Mouse (Mus musculus): ENCODE data around the gene Ccdc173. TPM values are rescaled to one million over a fixed set of nuclear protein-coding genes. Genes with fewer than 3 reads are reported as not detected.

The Ccdc173 gene
- polyA plus RNA-seq (2015; fragmentation: Nextera tagmentation; extraction: Ambion mirVana), result 4.2 and 4.8 TPM in 2 replicates

GRCm38 (mm10) chr2:69789429-69790069 lies at the start of gene Ccdc173, which contains the start of gene Phospho2:
Ccdc173 (minus strand) TSS chr2:69789575.
Phospho2 (plus strand) TSS chr2:69789623.
- H3K4me2 ChIP-seq (replicated peaks), result peak within 1 kb of the TSS; percentile 89
- peak within 1 kb of the TSS; percentile 73 for H3K4me3 ChIP-seq (replicated peaks)
- no peaks in the 10 kb centered on the region for H3K9me3 ChIP-seq
- no peaks in the 10 kb centered on the region for H3K27me3 ChIP-seq
- peak within 1 kb of the TSS; percentile 94 for H3K27ac ChIP-seq
- WGBS, result 2% methylated on average over 48 of the region's 48 CpGs
- H3K36me3 ChIP-seq, result peaks cover 35% of the 10 kb centered on the region
- H3K4me1 ChIP-seq (replicated peaks), result peaks cover 20% of the 10 kb centered on the region
- H3K9ac ChIP-seq (replicated peaks), result peak within 1 kb of the TSS; percentile 78
- ATAC-seq, result peak; percentile 96

- H3K9ac ChIP-seq (replicated peaks), result no peak overlapping the region
- peaks cover 6% of the 10 kb centered on the region; the same call in 1 of the 2 replicates for H3K4me1 ChIP-seq (replicated peaks)
- no peak for ATAC-seq
- H3K27ac ChIP-seq, result no peak overlapping the region
- no peaks in the 10 kb centered on the region for H3K27me3 ChIP-seq
- H3K4me3 ChIP-seq (replicated peaks), result no peak overlapping the region
- peaks cover 32% of the 10 kb centered on the region for H3K36me3 ChIP-seq
- H3K9me3 ChIP-seq, result no peaks in the 10 kb centered on the region
- H3K4me2 ChIP-seq (replicated peaks), result no peak overlapping the region
Measured at GRCm38 (mm10) chr2:69838707-69839106, 49.3 kb upstream of the Ccdc173 start.

- ATAC-seq, result 0 out of 2 replicates have a peak, but pooled peaks have one; percentile 24
- Histone ChIP-seq H3K36me3 (peaks cover 39% of the 10 kb centered on the region), H3K27ac (no peak overlapping the region), H3K4me3 (replicated peaks) (no peak overlapping the region), H3K9ac (replicated peaks) (no peak overlapping the region), H3K27me3 (no peaks in the 10 kb centered on the region), H3K9me3 (no peaks in the 10 kb centered on the region), H3K4me1 (replicated peaks) (peaks cover 6% of the 10 kb centered on the region; the same call in 1 of the 2 replicates), H3K4me2 (replicated peaks) (no peak overlapping the region)
- WGBS, result 30% methylated on average over 3 of the region's 3 CpGs
Measured at GRCm38 (mm10) chr2:69837996-69838395, 48.6 kb upstream of the Ccdc173 start.

- 63% methylated on average over 7 of the region's 7 CpGs for WGBS
- H3K27ac ChIP-seq, result no peak overlapping the region
- peak; percentile 60; the same call in 1 of the 2 replicates for ATAC-seq
- no peaks in the 10 kb centered on the region for H3K9me3 ChIP-seq
- H3K4me2 ChIP-seq (replicated peaks), result no peak overlapping the region
- peaks cover 45% of the 10 kb centered on the region for H3K36me3 ChIP-seq
- no peaks in the 10 kb centered on the region for H3K27me3 ChIP-seq
- no peak overlapping the region for H3K9ac ChIP-seq (replicated peaks)
- H3K4me1 ChIP-seq (replicated peaks), result peaks cover 6% of the 10 kb centered on the region; the same call in 1 of the 2 replicates
- no peak overlapping the region for H3K4me3 ChIP-seq (replicated peaks)
Measured at GRCm38 (mm10) chr2:69837244-69837967, 48.0 kb upstream of the Ccdc173 start.

- Histone ChIP-seq H3K9me3 (no peaks in the 10 kb centered on the region), H3K4me1 (replicated peaks) (peaks cover 20% of the 10 kb centered on the region), H3K27me3 (no peaks in the 10 kb centered on the region), H3K4me2 (replicated peaks) (no peak overlapping the region), H3K36me3 (peaks cover 60% of the 10 kb centered on the region), H3K27ac (no peak overlapping the region), H3K4me3 (replicated peaks) (no peak overlapping the region), H3K9ac (replicated peaks) (no peak overlapping the region)
- 86% methylated on average over 8 of the region's 8 CpGs for WGBS
- ATAC-seq, result no peak
Measured at GRCm38 (mm10) chr2:69830116-69830515, 40.7 kb upstream of the Ccdc173 start.

- H3K36me3 ChIP-seq, result peaks cover 56% of the 10 kb centered on the region
- no peak overlapping the region for H3K4me2 ChIP-seq (replicated peaks)
- no peaks in the 10 kb centered on the region for H3K27me3 ChIP-seq
- no peak overlapping the region for H3K27ac ChIP-seq
- whole genome bisulfite sequencing, result 96% methylated on average over 2 of the region's 2 CpGs
- H3K4me1 ChIP-seq (replicated peaks), result peaks cover 24% of the 10 kb centered on the region
- no peak overlapping the region for H3K4me3 ChIP-seq (replicated peaks)
- ATAC-seq, result no peak
- no peaks in the 10 kb centered on the region for H3K9me3 ChIP-seq
- no peak overlapping the region for H3K9ac ChIP-seq (replicated peaks)
Measured at GRCm38 (mm10) chr2:69829680-69830079, 40.3 kb upstream of the Ccdc173 start.

- H3K27ac ChIP-seq, result 0 out of 2 replicates have a peak overlapping the region, but pooled peaks have one; percentile 25
- H3K9me3 ChIP-seq, result no peaks in the 10 kb centered on the region
- no peak overlapping the region for H3K4me2 ChIP-seq (replicated peaks)
- H3K4me3 ChIP-seq (replicated peaks), result no peak overlapping the region
- H3K36me3 ChIP-seq, result peaks cover 42% of the 10 kb centered on the region
- H3K27me3 ChIP-seq, result no peaks in the 10 kb centered on the region
- peaks cover 36% of the 10 kb centered on the region for H3K4me1 ChIP-seq (replicated peaks)
- ATAC-seq, result no peak
- 0 out of 2 replicates have a peak overlapping the region, but pooled peaks have one; percentile 7 for H3K9ac ChIP-seq (replicated peaks)
- 38% methylated on average over 7 of the region's 7 CpGs for WGBS
Measured at GRCm38 (mm10) chr2:69828031-69828430, 38.7 kb upstream of the Ccdc173 start.

- no peaks in the 10 kb centered on the region for H3K27me3 ChIP-seq
- peak overlapping the region; percentile 53; the same call in 1 of the 2 replicates for H3K27ac ChIP-seq
- H3K4me3 ChIP-seq (replicated peaks), result peak overlapping the region; percentile 6; the same call in 1 of the 2 replicates
- peak overlapping the region; percentile 41; the same call in 1 of the 2 replicates for H3K9ac ChIP-seq (replicated peaks)
- peaks cover 32% of the 10 kb centered on the region for H3K36me3 ChIP-seq
- H3K9me3 ChIP-seq, result no peaks in the 10 kb centered on the region
- ATAC-seq, result no peak
- WGBS, result 46% methylated on average over 2 of the region's 2 CpGs
- peaks cover 46% of the 10 kb centered on the region for H3K4me1 ChIP-seq (replicated peaks)
- H3K4me2 ChIP-seq (replicated peaks), result peak overlapping the region; percentile 22; the same call in 1 of the 2 replicates
Measured at GRCm38 (mm10) chr2:69826380-69826779, 37.0 kb upstream of the Ccdc173 start.

- Histone ChIP-seq H3K27me3 (no peaks in the 10 kb centered on the region), H3K4me1 (replicated peaks) (peaks cover 46% of the 10 kb centered on the region), H3K9ac (replicated peaks) (peak overlapping the region; percentile 28; the same call in 1 of the 2 replicates), H3K4me2 (replicated peaks) (peak overlapping the region; percentile 17; the same call in 1 of the 2 replicates), H3K36me3 (peaks cover 27% of the 10 kb centered on the region), H3K9me3 (no peaks in the 10 kb centered on the region), H3K4me3 (replicated peaks) (peak overlapping the region; percentile 6; the same call in 1 of the 2 replicates), H3K27ac (peak overlapping the region; percentile 53; the same call in 1 of the 2 replicates)
- 57% methylated on average over 10 of the region's 10 CpGs for WGBS
- no peak for ATAC-seq
Measured at GRCm38 (mm10) chr2:69825898-69826297, 36.5 kb upstream of the Ccdc173 start.

GRCm38 (mm10) chr2:69823129-69823677 lies 33.8 kb upstream of the Ccdc173 start:
- ATAC-seq, result peak; percentile 74
- no peaks in the 10 kb centered on the region for H3K27me3 ChIP-seq

GRCm38 (mm10) chr2:69822361-69823128 lies 33.2 kb upstream of the Ccdc173 start:
- H3K27me3 ChIP-seq, result no peaks in the 10 kb centered on the region
- ATAC-seq, result peak; percentile 89
- peak overlapping the region; percentile 85 for H3K4me3 ChIP-seq (replicated peaks)
- H3K27ac ChIP-seq, result peak overlapping the region; percentile 96
- H3K9me3 ChIP-seq, result no peaks in the 10 kb centered on the region
- H3K36me3 ChIP-seq, result peaks cover 3% of the 10 kb centered on the region; the same call in 1 of the 2 replicates
- peaks cover 40% of the 10 kb centered on the region for H3K4me1 ChIP-seq (replicated peaks)
- under 1% methylated on average over 61 of the region's 80 CpGs for WGBS
- peak overlapping the region; percentile 95 for H3K9ac ChIP-seq (replicated peaks)
- H3K4me2 ChIP-seq (replicated peaks), result peak overlapping the region; percentile 66

More at GRCm38 (mm10) chr2:69823129-69823677, 33.8 kb upstream of the Ccdc173 start:
- H3K27ac ChIP-seq, result peak overlapping the region; percentile 96
- H3K36me3 ChIP-seq, result peaks cover 6% of the 10 kb centered on the region
- H3K4me3 ChIP-seq (replicated peaks), result peak overlapping the region; percentile 85
- peak overlapping the region; percentile 66 for H3K4me2 ChIP-seq (replicated peaks)
- 2% methylated on average over 44 of the region's 45 CpGs for WGBS
- peaks cover 44% of the 10 kb centered on the region for H3K4me1 ChIP-seq (replicated peaks)
- H3K9me3 ChIP-seq, result no peaks in the 10 kb centered on the region
- H3K9ac ChIP-seq (replicated peaks), result peak overlapping the region; percentile 95
